Mouse (Mus musculus): Measurements from ENCODE around the gene Asah2. TPM values are rescaled to one million over a fixed set of nuclear protein-coding genes. Genes with fewer than 3 reads are reported as not detected.

The Asah2 gene
- polyA plus RNA-seq, 1 experiment: 3.6 TPM

DNA sequence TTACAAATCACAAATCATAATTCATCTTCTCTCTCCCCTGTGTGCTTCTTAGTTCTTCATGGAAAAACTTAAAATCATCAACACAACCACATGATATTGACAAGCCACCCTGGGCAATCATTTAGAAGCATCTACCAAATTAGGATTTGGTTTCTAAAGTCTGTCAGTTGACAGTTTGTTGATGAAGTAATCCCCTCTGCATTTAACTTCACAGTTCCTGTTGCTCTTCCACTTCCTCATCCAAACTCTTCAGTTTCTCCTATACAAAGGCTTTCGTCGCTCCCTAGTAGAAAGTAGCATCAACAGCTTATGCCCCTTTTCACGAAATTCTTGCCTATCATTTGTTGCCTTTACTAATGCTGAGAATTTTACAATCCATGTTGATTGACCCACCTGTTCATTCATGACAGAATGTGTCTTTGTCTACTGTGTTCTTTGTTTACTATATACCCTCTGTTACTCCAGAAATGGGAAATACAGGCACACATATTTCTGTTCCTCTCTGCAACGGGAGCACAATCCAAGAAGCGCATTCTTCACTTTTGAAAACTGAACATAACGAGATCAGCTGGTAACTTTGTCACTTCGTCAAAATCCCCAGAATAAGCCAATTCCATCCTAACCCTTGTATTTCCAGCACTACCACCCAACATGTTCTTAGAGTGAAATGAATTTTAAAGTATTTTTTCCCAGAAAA is 157.1 kb downstream of the Asah2 start:
- no peaks in the 10 kb centered on the region for H3K9me3 ChIP-seq (replicated peaks; ENCODE audit: control insufficient read depth, insufficient read depth, low read length, poor library complexity, severe bottlenecking)
- H3K36me3 ChIP-seq (ENCODE audit: control insufficient read depth, insufficient read depth, low read length, poor library complexity, severe bottlenecking): no peaks in the 10 kb centered on the region
- no peak overlapping the region for H3K4me3 ChIP-seq (ENCODE audit: low read depth, low read length)
- H3K4me1 ChIP-seq (ENCODE audit: control insufficient read depth, insufficient read depth, low read length): no peaks in the 10 kb centered on the region
- H3K27ac ChIP-seq (ENCODE audit: insufficient read depth, low read length): no peak overlapping the region
- TF ChIP-seq POLR2A (IDR thresholded peaks at IDR 0.05; ENCODE audit: insufficient read depth, low read length): no peak
- TF ChIP-seq EP300 (IDR thresholded peaks at IDR 0.05; ENCODE audit: insufficient read depth, low read depth, low read length): no peak
- TF ChIP-seq CTCF (IDR thresholded peaks at IDR 0.05; ENCODE audit: low read depth, low read length): no peak
- no peak overlapping the region for H3K9ac ChIP-seq (ENCODE audit: low read depth, poor library complexity, severe bottlenecking)
- no peaks in the 10 kb centered on the region for H3K27me3 ChIP-seq (ENCODE audit: control insufficient read depth, insufficient read depth, low read length, poor library complexity, severe bottlenecking)

Other genes starting within 250 kb of the Asah2 start
- not detected in 2 replicates for gene A1cf, start 239.4 kb downstream of the Asah2 start, polyA plus RNA-seq (2011; ENCODE audit: insufficient read depth, insufficient read length, low read depth, missing spikeins)